Mouse (Mus musculus): Measurements from ENCODE around the gene Grb10. TPM values are rescaled to one million over a fixed set of nuclear protein-coding genes. Genes with fewer than 3 reads are reported as not detected.

Gene Grb10
- polyA plus RNA-seq, 1 experiment: 7.2 TPM

GRCm38 (mm10) chr11:11963587-11963986 is 74.9 kb downstream of the Grb10 start:
- Histone ChIP-seq H3K4me1 (peaks cover 92% of the 10 kb centered on the region), H3K4me3 (replicated peaks) (peak overlapping the region; percentile 40), H3K27me3 (replicated peaks) (no peaks in the 10 kb centered on the region), H3K9me3 (no peaks in the 10 kb centered on the region), H3K36me3 (replicated peaks; ENCODE audit: low read length) (peaks cover 33% of the 10 kb centered on the region)
- no peak for TF ChIP-seq FLI1 (IDR thresholded peaks at IDR 0.05; ENCODE audit: low read length)
- no peak for TF ChIP-seq GATA1 (IDR thresholded peaks at IDR 0.05; ENCODE audit: borderline replicate concordance, low read length)

GRCm38 (mm10) chr11:11963065-11963464 is 75.4 kb downstream of the Grb10 start:
- Histone ChIP-seq H3K9me3 (no peaks in the 10 kb centered on the region), H3K4me1 (peaks cover 90% of the 10 kb centered on the region), H3K27me3 (replicated peaks) (no peaks in the 10 kb centered on the region), H3K4me3 (replicated peaks) (no peak overlapping the region), H3K36me3 (replicated peaks; ENCODE audit: low read length) (peaks cover 30% of the 10 kb centered on the region)
- TF ChIP-seq FLI1 (IDR thresholded peaks at IDR 0.05; ENCODE audit: low read length): no peak
- TF ChIP-seq GATA1 (IDR thresholded peaks at IDR 0.05; ENCODE audit: borderline replicate concordance, low read length): no peak

GRCm38 (mm10) chr11:11962629-11962954 is 75.9 kb downstream of the Grb10 start:
- Histone ChIP-seq H3K9me3 (no peaks in the 10 kb centered on the region), H3K27me3 (replicated peaks) (no peaks in the 10 kb centered on the region), H3K36me3 (replicated peaks; ENCODE audit: low read length) (peaks cover 26% of the 10 kb centered on the region), H3K4me3 (replicated peaks) (no peak overlapping the region), H3K4me1 (peaks cover 90% of the 10 kb centered on the region)
- TF ChIP-seq GATA1 (IDR thresholded peaks at IDR 0.05; ENCODE audit: borderline replicate concordance, low read length): no peak

DNA sequence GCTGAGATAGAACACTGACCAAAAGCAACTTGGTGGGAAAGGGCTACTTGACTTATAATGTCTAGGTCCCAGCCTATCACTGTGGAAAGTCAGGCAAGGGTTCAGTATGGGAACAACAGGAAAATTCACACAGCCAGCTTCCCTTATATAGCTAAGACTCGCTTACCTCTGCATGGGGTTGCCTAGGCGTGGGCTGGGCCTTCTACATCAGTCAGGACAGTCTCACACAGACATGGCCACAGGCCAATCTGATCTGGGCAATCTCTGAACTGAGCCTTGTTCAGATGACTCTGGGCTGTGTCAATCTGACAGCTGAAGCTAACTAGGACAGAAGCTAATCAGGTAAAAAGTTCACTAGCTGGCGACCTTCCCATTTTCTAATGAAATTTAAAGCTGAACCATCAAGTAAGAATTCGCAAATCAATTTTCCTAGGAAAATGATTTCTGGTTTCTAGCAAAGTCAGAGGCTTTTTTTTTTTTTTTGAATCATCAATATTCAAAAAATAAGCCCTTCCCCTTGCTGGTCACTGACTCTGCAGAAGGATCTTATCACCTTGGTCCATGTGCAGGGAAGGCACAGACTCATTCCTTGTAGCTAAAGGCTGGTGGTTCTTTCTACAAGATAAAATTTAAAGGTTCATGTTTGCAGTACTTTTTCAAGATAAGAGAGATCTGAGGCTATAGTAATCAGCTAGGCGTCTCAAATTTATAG is 76.4 kb downstream of the Grb10 start:
- TF ChIP-seq FLI1 (IDR thresholded peaks at IDR 0.05; ENCODE audit: low read length): no peak
- TF ChIP-seq GATA1 (IDR thresholded peaks at IDR 0.05; ENCODE audit: borderline replicate concordance, low read length): no peak
- Histone ChIP-seq H3K27me3 (replicated peaks) (no peaks in the 10 kb centered on the region), H3K36me3 (replicated peaks; ENCODE audit: low read length) (peaks cover 23% of the 10 kb centered on the region), H3K4me3 (replicated peaks) (no peak overlapping the region), H3K4me1 (peaks cover 92% of the 10 kb centered on the region), H3K9me3 (no peaks in the 10 kb centered on the region)

DNA sequence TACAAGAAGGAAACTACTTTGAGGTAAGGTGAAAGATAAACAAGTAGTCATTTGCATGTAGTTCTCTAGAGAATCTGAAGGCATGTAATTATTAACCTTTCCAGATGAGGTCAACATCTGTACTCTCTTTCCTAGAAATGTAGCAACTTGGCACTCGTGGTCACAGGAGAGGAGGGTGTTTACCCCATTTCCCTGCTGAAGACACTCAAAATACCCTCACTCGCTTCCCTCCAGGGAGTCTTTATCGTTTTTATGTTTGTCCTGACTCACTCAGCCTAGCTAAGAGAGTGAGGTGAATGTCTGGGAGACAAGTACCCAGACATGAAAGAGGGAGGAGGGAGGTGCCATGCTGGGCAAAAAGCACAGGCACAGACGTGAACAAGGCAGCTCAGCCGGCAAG is 77.6 kb downstream of the Grb10 start:
- peaks cover 13% of the 10 kb centered on the region for H3K36me3 ChIP-seq (replicated peaks; ENCODE audit: low read length)
- H3K9me3 ChIP-seq: no peaks in the 10 kb centered on the region
- peaks cover 85% of the 10 kb centered on the region for H3K4me1 ChIP-seq
- no peak for TF ChIP-seq FLI1 (IDR thresholded peaks at IDR 0.05; ENCODE audit: low read length)
- no peak for TF ChIP-seq GATA1 (IDR thresholded peaks at IDR 0.05; ENCODE audit: borderline replicate concordance, low read length)
- peak overlapping the region; percentile 68 for H3K4me3 ChIP-seq (replicated peaks)
- no peaks in the 10 kb centered on the region for H3K27me3 ChIP-seq (replicated peaks)

GRCm38 (mm10) chr11:11960227-11960626 is 78.3 kb downstream of the Grb10 start:
- Histone ChIP-seq H3K36me3 (replicated peaks; ENCODE audit: low read length) (peaks cover 10% of the 10 kb centered on the region), H3K4me3 (replicated peaks) (no peak overlapping the region), H3K4me1 (peaks cover 85% of the 10 kb centered on the region), H3K27me3 (replicated peaks) (no peaks in the 10 kb centered on the region), H3K9me3 (no peaks in the 10 kb centered on the region)
- no peak for TF ChIP-seq GATA1 (IDR thresholded peaks at IDR 0.05; ENCODE audit: borderline replicate concordance, low read length)
- no peak for TF ChIP-seq FLI1 (IDR thresholded peaks at IDR 0.05; ENCODE audit: low read length)

DNA sequence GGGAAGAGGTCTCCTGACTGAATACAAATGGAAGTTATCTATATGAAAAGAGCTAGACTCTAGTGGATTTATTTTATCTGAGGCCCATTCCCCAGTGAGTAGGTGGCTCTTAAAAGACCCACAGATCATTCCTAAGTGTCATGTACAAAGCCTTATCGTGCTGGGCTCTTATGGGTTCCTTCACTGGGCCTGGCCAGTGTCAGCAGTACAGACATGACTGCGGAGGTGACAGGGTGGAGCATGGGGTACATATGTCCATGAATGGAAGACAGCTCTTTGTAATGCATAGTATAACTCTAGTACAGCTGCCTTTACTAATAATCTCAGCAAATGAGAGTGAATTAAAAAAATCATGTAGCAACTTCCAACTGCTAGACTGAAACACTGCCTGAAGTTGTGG is 80.0 kb downstream of the Grb10 start:
- Histone ChIP-seq H3K27me3 (replicated peaks) (no peaks in the 10 kb centered on the region), H3K4me1 (peaks cover 81% of the 10 kb centered on the region), H3K9me3 (no peaks in the 10 kb centered on the region), H3K4me3 (replicated peaks) (no peak overlapping the region), H3K36me3 (replicated peaks; ENCODE audit: low read length) (peaks cover 20% of the 10 kb centered on the region)
- TF ChIP-seq FLI1 (IDR thresholded peaks at IDR 0.05; ENCODE audit: low read length) (no peak), GATA1 (IDR thresholded peaks at IDR 0.05; ENCODE audit: borderline replicate concordance, low read length) (no peak)

- Histone ChIP-seq H3K9me3 (no peaks in the 10 kb centered on the region), H3K36me3 (replicated peaks; ENCODE audit: low read length) (peaks cover 19% of the 10 kb centered on the region), H3K27me3 (replicated peaks) (no peaks in the 10 kb centered on the region), H3K4me1 (peaks cover 81% of the 10 kb centered on the region), H3K4me3 (replicated peaks) (no peak overlapping the region)
- TF ChIP-seq FLI1 (IDR thresholded peaks at IDR 0.05; ENCODE audit: low read length) (no peak), GATA1 (IDR thresholded peaks at IDR 0.05; ENCODE audit: borderline replicate concordance, low read length) (no peak)
Observed at GRCm38 (mm10) chr11:11958061-11958361, 80.5 kb downstream of the Grb10 start.

DNA sequence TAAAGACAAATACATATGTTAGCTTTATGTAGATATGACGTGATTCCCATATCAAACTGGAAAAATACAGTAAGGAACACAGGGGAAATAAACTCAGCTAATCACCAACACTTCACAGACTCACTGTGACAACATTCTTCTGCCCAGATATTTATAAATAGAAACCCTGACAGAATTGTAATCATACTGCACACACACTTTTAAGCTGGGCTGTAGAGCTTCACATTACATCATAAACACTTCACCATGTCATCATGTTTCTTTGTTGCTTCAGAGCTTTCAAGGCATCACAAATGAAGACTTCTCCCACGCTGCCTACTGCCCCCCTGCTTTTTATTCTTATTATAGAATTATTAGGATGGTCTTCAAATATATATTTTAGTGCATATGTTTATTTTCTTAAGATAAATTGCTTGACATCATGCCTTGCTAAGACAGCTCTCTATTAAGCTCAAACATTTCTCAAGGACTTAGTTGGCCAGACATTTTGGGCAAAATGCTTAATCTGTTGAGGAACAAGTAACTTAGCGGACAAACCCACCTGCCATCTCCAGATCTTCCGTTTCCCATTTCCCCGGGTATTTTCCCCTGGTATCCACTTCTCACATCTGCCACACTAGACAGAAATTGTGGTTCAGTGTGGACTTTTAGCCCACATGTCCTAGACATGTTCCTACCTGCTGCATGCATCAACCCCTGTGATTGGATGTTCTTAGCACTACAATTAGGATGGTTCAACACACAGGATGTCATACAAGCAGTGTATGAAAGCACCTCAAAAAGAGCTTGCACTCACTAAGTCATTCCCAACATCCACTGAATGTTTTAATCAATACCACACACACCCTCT is 81.0 kb downstream of the Grb10 start:
- peaks cover 81% of the 10 kb centered on the region for H3K4me1 ChIP-seq
- H3K4me3 ChIP-seq (replicated peaks): no peak overlapping the region
- no peaks in the 10 kb centered on the region for H3K9me3 ChIP-seq
- peaks cover 19% of the 10 kb centered on the region for H3K36me3 ChIP-seq (replicated peaks; ENCODE audit: low read length)
- TF ChIP-seq FLI1 (IDR thresholded peaks at IDR 0.05; ENCODE audit: low read length) (no peak), GATA1 (IDR thresholded peaks at IDR 0.05; ENCODE audit: borderline replicate concordance, low read length) (no peak)
- H3K27me3 ChIP-seq (replicated peaks): no peaks in the 10 kb centered on the region

DNA sequence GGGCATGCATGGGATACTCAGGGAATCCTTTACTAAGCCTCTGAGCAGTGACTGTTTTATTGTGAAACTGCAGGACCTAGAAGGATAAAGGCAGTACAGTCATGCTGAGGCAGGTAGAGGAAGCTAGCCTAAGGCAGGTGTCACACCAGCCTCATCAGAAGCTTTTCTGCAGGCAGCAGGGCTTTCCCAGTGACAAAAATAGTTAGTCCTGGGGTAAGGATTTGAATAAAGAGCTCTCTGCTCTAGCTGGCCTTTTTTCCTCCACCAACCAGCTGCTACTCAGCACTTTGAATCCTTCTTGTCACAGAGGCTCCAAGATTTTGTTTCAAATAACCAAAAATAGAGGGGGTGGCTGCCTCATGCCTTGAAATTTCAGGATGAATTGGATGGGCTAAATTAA is 82.7 kb downstream of the Grb10 start:
- Histone ChIP-seq H3K27me3 (replicated peaks) (no peaks in the 10 kb centered on the region), H3K9me3 (no peaks in the 10 kb centered on the region), H3K4me1 (peaks cover 81% of the 10 kb centered on the region), H3K4me3 (replicated peaks) (no peak overlapping the region), H3K36me3 (replicated peaks; ENCODE audit: low read length) (peaks cover 28% of the 10 kb centered on the region)
- TF ChIP-seq FLI1 (IDR thresholded peaks at IDR 0.05; ENCODE audit: low read length) (no peak), GATA1 (IDR thresholded peaks at IDR 0.05; ENCODE audit: borderline replicate concordance, low read length) (no peak)

Data from megakaryocyte, embryonic 14.5 days (primary cell).